Mouse (Mus musculus) heart, postnatal 0 days (tissue): Measurements from ENCODE around the gene Gsdmc3. TPM values are rescaled to one million over a fixed set of nuclear protein-coding genes. Genes with fewer than 3 reads are reported as not detected.
"Not testable (repeated sequence)": the region's sequence is repeated elsewhere in the genome, so short reads cannot be mapped to it uniquely, and the experiment has no call there.

Experiments
- ATAC-seq: fragments of 200-750 bp; cut with Nextera tagmentation; 2 replicates; pipeline ENCODE4 v1.8.0; 2017; ENCODE audit warnings: low read depth, moderate number of reproducible peaks, moderate library complexity; ENCODE audit not compliant: insufficient read depth
- DNase-seq: peaks from one replicate; pipeline ENCODE4 v3.0.0-alpha.2; 2016; ENCODE audit warnings: low spot score
- H3K27ac ChIP-seq: fragments of 300-500 bp; sonication (generic); 2 replicates; pipeline ENCODE4 v1.5.1; 2014; ENCODE audit warnings: low read depth, mild to moderate bottlenecking
- H3K27me3 ChIP-seq: fragments of 300-500 bp; sonication (generic); 2 replicates; pipeline ENCODE4 v1.6.1; 2014; ENCODE audit warnings: low read length, mixed read lengths; ENCODE audit not compliant: control insufficient read depth, insufficient read depth
- H3K36me3 ChIP-seq: fragments of 300-500 bp; sonication (generic); replicated peaks from 2 replicates; pipeline ENCODE4 v1.6.1; 2014; ENCODE audit warnings: low read length, mixed read lengths; ENCODE audit not compliant: control insufficient read depth, insufficient read depth
- H3K4me1 ChIP-seq: fragments of 300-500 bp; sonication (generic); 2 replicates; pipeline ENCODE4 v1.6.1; 2014; ENCODE audit warnings: antibody characterized with exemption; ENCODE audit not compliant: control insufficient read depth, insufficient read depth
- H3K4me2 ChIP-seq: fragments of 300-500 bp; sonication (generic); 2 replicates; pipeline ENCODE4 v1.6.1; 2014; ENCODE audit warnings: low read depth, mild to moderate bottlenecking, low read length, moderate library complexity
- H3K4me3 ChIP-seq: fragments of 300-500 bp; sonication (generic); 2 replicates; pipeline ENCODE4 v1.5.1; 2014; ENCODE audit warnings: low read depth, low read length
- H3K9ac ChIP-seq: fragments of 300-500 bp; sonication (generic); replicated peaks from 2 replicates; pipeline ENCODE4 v1.6.1; 2014; ENCODE audit warnings: low read depth, low read length, mixed read lengths
- H3K9me3 ChIP-seq: fragments of 300-500 bp; sonication (generic); replicated peaks from 2 replicates; pipeline ENCODE4 v1.6.1; 2016; ENCODE audit warnings: low read length; ENCODE audit not compliant: control insufficient read depth
- CTCF ChIP-seq: IDR thresholded peaks from 2 replicates; pipeline ENCODE4 v1.5.1; 2016; ENCODE audit warnings: antibody characterized with exemption, control low read depth, low read depth
- WGBS: fragments of 180-500 bp; shearing (Covaris S2); extraction: QIAGEN DNeasy Blood & Tissue Kit; methylation state at CpG from one replicate; pipeline ENCODE4 v1.1.7; 2014; 5-methylcytosine and 5-hydroxymethylcytosine counted together
- polyA plus RNA-seq: library from polyadenylated mRNA; unstranded; fragments of >200 nt; fragmentation: Nextera tagmentation; extraction: Ambion mirVana; gene quantifications from 2 replicates; pipeline ENCODE4 v1.2.1, GENCODE M21; 2015
- total RNA-seq: library from RNA; depleted of rRNA; stranded (reverse); fragments of >200 nt; gene quantifications from 2 replicates; pipeline ENCODE4 v1.2.3, GENCODE M21; 2014; ENCODE audit warnings: low replicate concordance; rRNA removed

The Gsdmc3 gene
- total and polyA plus RNA-seq, 2 experiments from 2014 or later = 5.2 TPM; not detected in 1

DNA sequence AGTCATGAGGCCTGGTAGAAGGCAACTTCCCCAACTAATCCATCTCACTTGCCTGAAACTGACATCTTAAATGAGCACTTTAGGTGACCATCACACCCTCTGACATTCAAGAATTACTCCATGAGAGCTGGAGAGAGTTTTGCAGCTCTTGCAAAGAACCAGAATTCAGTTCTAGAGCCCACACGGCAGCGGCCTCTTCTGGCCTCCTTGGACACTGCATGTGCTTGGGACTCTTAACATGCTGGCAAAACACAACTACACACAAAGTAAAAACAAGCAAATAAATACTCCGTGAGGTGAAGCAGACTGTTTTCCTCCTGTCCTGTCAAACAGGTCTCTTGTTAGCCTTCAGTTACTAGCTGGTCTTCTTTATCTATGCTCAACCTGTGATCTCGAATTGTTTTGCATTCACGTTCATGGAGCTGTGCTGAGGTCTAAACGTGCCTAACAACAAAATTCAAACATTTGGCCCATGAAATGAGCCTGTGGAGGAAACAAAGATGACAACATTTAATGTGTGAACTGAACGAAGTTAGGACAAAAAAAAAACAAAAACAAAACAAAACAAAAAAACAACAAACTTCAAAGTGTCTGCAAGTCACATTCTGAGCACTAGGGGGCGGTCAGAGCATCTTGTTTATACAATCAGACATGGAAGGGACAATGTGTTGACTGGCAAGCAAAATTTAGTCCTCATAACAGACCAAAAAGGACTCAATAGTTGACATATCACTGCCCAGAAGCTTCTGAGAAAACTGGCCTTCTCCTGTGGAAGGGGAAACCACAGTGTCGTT lies 17.4 kb upstream of the Gsdmc3 start:
- not testable (repeated sequence) for H3K27me3 ChIP-seq, H3K9me3 ChIP-seq, H3K36me3 ChIP-seq, H3K27ac ChIP-seq, ATAC-seq, H3K4me1 ChIP-seq, H3K9ac ChIP-seq
- 30% methylated on average over 9 of the region's 9 CpGs for WGBS
- H3K4me3 ChIP-seq = peak overlapping the region; percentile 16; the same call in 1 of the 2 replicates
- H3K4me2 ChIP-seq = peak overlapping the region; percentile 52
- peak; percentile 9 for DNase-seq
- peak; percentile 78 for TF ChIP-seq CTCF

DNA sequence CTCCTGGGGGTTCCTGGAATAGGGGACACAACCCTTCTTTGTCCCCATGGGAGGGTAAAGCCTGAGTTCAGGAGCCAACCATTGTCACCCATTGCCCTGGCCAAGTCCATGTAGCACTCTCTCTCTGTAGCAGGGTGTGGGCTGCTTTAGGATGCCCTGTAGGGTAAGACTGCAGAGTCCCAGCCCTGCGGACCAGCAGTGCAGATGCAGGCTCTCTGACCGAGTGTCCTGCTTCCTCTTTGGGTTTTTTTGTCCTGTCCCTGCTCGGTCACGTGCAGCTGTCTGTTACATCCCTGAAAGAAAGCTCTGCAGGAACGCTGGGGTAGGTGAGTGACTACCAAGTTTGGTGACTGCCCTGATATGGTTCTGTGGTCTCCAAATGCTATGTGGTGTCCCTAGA lies 10.1 kb upstream of the Gsdmc3 start:
- not testable (repeated sequence) for H3K9ac ChIP-seq, H3K9me3 ChIP-seq, ATAC-seq, H3K4me1 ChIP-seq, H3K27ac ChIP-seq, DNase-seq, H3K27me3 ChIP-seq, H3K4me3 ChIP-seq, H3K4me2 ChIP-seq, H3K36me3 ChIP-seq
- 53% methylated on average over 4 of the region's 5 CpGs for WGBS

DNA sequence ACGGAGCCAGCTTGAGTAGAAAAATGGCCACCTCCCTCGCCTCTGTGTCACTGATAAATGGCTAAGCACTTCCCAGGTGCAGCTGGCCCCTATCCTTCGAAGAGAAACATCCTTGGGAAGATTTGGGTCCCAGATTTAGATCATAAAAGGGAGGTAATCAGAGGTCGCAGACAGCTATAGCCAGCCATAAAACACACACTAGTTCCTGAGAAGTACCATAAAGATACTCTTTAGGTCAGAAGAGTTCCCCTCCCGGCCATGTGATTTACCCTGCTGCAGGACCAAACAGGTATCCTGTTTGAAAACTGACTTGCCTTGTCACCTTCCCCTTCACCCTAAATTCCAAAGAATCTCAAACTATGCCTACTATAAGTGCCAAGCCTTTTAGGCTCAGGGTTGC lies 9.6 kb upstream of the Gsdmc3 start:
- ATAC-seq, H3K9ac ChIP-seq, H3K4me1 ChIP-seq, H3K9me3 ChIP-seq, H3K36me3 ChIP-seq, H3K27ac ChIP-seq, DNase-seq, H3K27me3 ChIP-seq, H3K4me3 ChIP-seq, H3K4me2 ChIP-seq: not testable (repeated sequence)
- no CpG with 5 or more reads among the region's 5 CpGs for WGBS

DNA sequence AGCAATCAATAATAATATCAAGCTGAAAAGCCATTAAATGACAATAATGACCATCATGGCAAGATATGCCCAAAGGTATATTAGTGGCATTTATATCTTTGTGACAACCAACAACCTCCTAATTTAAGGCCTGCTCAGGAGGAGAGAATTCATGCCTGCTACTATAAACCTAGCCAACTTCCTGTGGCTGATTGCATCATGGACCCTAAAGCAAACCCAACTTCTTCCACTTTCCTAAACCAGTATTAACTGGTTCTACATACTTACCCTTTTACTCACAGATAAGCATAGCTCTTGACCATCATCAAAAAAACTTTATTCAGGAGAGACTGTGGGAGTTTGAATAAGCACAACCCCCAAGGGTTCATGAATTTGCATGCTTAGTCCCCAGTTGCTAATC lies 2.2 kb downstream of the Gsdmc3 start:
- H3K4me2 ChIP-seq, H3K4me1 ChIP-seq, H3K27me3 ChIP-seq, H3K4me3 ChIP-seq, H3K36me3 ChIP-seq, DNase-seq, H3K9me3 ChIP-seq, ATAC-seq, H3K27ac ChIP-seq, H3K9ac ChIP-seq: not testable (repeated sequence)

DNA sequence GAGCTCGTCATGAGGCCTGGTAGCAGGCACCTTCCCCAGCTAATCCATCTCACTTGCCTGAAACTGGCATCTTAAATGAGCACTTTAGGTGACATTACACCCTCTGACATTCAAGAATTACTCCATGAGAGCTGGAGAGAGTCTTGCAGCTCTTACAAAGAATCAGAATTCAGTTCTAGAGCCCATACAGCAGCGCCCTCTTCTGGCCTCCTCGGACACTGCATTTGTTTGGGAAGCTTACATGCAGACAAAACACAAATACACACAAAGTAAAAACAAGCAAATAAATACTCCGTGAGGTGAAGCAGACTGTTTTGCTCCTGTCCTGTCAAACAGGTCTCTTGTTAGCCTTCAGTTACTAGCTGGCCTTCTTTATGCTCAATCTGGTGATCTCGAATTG lies 16.4 kb downstream of the Gsdmc3 start:
- not testable (repeated sequence) for ATAC-seq, H3K4me1 ChIP-seq, H3K9me3 ChIP-seq, DNase-seq, H3K4me3 ChIP-seq, H3K9ac ChIP-seq, H3K36me3 ChIP-seq, H3K27me3 ChIP-seq, H3K27ac ChIP-seq, H3K4me2 ChIP-seq
- WGBS = 36% methylated on average over 5 of the region's 5 CpGs

Other genes with a start within 250 kb of the Gsdmc3 start
- gene Gsdmc2, start 33.4 kb downstream of the Gsdmc3 start, total RNA-seq = 10.7 TPM in 1 of 2 replicates, not detected in the other
- gene Gsdmc2, start 33.4 kb downstream of the Gsdmc3 start, polyA plus RNA-seq = not detected in 2 replicates
- not detected in 2 replicates for gene Gsdmc4, start 33.7 kb upstream of the Gsdmc3 start, total RNA-seq
- not detected in 2 replicates for gene Gsdmc4, start 33.7 kb upstream of the Gsdmc3 start, polyA plus RNA-seq
- gene Fam49b, start 181.9 kb upstream of the Gsdmc3 start, total RNA-seq = 43.2 and 43.7 TPM in 2 replicates
- gene Fam49b, start 181.9 kb upstream of the Gsdmc3 start, polyA plus RNA-seq = 30.5 and 33.6 TPM in 2 replicates